Mouse (Mus musculus) CH12F3 (cell line): ENCODE measurements around the gene Endou.

Source experiments
- in situ Hi-C: fragments of 300-500 bp; cut with MboI; formaldehyde crosslinking; loops from 2 replicates; pipeline ENCODE4 v1.14.3; 2020; ENCODE audit warnings: low sequenced_read_pairs

The Endou gene

DNA sequence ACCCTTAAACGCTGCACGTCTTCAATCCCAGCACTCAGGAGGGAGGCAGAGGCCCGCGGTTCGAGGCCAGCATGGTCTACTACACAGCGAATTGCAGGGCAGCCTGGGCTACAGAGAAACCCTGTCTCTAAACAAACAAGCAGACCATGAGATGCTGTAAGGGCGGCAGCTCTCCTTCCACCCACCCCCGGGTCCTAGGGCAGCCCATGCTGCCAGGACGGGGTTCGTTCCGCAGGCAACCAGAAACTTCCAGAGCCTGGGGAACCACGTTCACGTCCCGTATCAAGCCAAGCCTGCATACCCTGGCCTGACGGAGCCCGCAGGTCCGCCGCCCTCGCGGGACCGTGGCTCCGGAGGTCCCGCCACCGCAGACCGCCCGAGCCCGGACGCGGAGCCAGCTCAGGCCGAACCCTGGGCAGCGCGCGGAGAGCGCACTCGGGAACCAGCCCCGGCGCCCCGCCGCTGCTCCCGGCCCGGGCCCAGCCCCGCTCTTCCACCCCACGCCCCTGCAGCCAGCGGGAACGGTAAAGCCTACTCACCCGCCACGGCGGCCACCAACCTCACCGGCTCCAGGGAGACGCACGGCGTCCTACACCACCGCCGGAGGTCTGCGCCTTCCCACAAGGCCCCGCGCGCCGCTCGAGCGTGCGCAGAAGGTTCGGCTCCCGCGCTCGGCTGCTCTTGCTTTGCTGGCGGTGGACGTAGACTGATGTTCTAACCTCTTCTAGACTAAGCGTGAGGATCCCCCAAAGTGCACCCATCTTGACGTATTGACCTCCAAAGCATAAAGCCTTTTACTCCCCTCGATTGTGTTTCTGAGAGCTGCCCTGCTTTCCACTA lies 25.7 kb downstream of the Endou start, which contains the start of gene Rpap3:
Rpap3 (minus strand) TSS at position 615 of the 840 bp plus-strand sequence.
- in situ Hi-C loops: no loop called here

DNA sequence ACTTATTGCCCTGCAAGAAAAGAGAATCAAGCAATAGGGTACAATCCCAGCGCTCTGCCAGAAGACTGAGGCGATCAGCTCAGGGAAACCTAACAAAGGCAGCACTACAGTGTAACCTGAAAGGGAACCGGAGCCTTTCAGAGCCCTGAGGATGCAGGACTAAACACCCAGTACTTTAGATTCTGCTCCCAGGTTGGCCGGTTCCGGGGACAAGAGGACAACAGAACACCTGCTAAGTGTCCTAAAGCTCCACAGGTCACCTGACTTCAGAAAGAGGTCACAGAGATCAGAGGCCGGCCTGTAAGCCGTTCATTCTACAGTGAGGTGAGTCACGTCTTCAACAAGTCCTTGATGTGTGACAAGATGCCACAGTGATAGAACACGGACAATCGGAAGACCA lies 34.5 kb downstream of the Endou start:
- in situ Hi-C loops: no loop called here

DNA sequence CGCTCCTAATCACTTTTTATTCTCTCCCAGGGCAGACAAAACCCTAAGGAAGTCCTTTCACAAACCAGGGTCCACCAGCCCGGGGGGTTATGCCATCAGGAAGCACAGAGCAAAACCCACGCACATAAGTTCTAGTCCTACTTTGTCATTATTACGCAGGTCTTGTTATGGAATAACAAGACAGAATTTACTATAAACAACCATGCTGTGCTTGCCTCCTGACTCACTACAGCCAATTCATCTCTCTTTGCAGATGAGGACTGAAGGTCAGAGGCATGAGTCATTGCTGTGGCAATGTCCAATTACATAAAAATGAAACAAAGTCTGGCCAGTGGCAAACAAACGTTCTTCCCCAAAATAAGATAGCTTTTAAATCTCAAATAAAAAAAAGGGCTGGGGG lies 37.7 kb downstream of the Endou start:
- in situ Hi-C loops: no loop called here

DNA sequence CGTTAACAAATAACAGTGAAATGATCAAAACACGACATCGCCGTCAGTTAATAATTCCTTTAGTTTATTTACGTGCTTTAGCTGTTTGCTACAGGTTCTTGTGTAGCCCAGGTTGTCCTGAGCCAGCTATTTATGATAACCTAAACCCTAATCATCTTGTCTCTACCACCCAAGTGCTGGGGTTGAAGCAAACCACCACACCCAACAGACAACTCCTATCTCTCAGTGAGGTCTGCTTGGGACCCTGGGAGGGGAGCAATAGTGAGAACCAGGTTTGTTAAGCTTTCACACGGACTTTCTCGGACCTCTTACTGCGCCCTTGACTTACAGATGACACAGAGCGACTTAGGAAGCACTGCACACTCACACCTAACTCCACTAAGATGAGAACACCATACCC lies 47.0 kb downstream of the Endou start:
- in situ Hi-C loops: no loop called here

DNA sequence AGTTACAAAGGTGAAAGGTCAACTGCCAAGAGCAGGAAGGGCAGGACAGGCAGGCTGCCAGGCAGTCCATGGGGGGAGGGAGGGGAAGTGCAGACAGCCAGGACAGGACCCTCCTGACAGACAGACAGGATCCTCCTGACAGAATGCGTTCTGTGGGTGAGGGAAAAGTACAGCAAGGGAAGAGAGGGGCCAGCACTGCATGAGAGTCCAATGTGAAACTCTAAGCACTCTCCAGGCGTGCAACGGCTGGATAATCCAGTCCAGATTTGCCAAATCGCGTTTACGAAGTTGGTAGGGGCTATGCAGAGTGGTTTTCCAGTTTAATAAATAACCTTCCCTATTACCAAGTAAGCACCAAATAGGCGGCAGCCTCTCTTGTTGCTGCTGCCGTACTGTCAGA lies 49.1 kb downstream of the Endou start:
- in situ Hi-C loops: no loop called here

DNA sequence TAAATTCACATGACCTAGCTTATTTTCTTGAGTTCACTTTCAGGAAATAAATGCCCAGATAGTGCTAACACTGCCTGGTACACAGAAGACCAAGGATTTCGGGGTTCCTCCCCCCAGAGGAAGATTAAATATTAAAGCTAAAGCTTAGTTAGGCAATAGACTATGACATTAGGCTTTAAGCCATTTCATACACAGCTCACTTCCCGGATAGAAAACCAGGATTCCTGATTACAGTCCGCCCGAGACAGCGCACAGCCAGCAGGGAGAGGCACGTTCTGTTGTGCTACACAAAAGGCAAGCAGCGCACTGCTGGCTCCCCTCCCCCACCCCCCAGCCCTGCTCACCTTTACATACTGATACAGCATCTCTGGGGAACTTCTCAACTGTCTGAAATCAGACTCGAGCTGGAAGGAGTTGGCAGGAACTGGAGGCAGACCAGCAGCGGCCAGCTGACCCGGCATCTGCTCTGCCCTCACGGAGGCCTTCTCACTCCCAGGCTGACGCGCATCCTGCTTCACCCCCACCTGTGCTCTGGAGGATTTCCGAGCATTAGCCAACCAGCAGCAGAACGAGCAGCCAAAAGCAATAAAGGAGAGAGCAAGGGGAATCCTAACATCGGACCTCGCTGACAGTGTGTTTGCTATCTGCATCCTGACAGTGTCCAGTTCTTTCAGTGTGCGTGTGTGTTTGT lies 51.0 kb downstream of the Endou start:
- in situ Hi-C loops: no loop called here

DNA sequence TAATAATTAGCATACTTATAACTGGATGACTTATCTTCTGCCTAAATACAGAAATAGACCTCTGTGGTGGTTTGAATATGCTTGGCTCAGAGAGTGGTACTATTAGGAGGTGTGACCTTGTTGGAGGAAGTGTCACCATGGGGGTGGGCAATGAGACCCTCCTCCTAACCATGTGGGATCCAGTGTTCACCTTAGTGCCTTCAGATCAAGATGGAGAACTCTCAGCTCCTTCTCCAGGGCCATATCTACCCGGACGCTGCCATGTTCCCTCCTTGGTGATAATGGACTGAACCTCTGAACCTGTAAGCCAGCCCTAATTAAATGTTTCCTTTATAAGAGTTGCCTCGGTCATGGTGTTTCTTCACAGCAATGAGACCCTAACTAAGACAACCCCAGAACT lies 53.8 kb downstream of the Endou start:
- in situ Hi-C loops: no loop called here

DNA sequence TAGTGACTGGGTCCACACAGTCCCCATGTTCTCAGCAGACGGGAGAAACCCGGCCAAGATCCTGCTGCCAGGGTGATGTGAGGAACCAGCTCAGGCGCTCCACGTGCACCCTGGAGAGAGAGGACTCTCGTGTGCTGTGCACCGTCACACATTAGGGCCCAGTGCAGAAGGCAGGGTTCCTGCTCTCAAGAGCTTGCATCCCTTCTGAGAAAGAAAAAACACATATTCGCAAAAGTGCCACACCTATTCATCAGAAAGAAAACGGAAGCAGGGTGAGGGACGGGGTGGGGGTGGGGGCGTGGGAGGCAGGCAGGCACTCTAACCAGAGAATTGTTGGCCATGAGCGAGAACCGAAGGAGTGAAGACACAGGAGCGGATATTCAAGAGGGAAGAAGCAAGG lies 55.2 kb downstream of the Endou start:
- in situ Hi-C loops: no loop called here

DNA sequence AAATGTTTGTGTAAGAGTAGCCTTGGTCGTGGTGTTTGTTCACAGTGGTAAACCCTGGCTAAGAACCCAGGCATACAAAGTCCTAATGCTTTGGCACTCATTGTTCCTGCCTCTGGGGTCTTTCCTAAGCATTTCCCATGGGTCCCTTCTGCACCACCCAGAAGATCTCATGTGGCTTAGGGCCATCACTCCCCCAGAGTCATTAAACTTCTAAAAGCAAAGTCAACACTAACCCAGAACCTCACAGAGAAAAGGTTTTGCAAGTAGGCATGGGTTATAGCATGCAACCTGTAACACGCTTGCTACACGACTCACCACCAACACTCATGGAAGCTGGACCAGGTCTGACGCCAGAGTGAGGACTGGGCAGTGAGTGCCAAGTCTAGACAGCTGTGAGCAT lies 56.7 kb downstream of the Endou start:
- in situ Hi-C loops: no loop called here

DNA sequence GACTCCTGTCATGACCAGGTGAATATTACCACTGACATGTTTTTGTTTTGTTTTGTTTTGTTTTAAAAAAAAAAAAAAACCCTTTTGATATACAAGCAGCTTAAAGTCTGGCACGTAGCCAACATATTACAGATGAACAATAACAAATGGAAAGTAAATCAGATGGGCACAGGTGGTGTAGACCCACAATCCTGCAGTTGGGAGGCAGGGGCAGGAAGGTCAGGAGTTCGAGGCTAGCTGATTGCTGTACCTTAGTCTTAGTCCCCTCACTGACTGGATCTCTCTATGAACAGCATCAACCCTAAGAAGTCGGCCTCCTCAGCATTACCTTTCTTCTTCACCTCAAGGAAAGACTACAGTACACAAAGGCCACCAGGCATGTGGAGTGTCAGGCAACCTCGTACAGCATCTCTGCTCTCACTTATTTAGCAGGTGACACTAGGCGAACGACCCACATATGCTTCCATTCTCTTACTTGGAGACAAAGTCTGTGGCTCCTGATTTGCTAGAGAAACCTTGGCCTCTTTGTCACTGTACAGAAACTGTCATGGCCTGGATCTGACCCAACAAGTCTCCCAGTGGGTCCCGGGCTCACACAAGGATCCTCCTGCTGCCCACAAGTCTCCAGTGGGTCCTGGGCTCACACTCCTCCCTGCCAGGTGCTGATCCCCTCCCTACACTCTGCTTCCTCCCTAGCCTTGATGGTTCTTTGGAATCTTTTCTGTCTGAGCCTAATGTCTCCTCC lies 57.7 kb downstream of the Endou start:
- in situ Hi-C loops: no loop called here

DNA sequence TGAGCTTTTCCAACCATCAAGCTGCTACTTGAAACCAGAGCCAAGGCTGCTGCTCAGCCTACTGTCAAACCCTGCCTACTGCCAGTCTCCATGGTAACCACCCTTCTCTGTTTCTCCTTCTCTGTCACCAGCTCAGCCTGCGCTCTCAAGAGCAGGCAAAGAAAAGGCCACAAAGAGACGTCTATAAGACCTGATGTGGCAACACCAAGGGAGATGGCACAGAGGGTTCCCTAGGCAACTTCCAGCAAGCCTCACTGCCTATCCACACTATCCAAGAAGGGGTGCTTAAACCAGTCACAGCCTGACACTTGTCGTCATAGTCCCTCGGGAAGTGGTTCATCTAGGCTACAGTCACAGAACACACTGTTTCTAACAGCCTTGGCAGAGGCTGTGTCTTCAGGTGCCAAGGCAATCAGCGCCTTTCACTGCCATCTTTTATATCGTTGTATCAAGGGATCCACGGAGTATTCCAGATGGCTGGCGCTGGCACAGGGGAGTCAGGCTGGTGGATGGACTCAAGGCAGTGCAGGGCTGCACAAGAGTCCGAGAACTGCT lies 58.9 kb downstream of the Endou start:
- in situ Hi-C loops: no loop called here

DNA sequence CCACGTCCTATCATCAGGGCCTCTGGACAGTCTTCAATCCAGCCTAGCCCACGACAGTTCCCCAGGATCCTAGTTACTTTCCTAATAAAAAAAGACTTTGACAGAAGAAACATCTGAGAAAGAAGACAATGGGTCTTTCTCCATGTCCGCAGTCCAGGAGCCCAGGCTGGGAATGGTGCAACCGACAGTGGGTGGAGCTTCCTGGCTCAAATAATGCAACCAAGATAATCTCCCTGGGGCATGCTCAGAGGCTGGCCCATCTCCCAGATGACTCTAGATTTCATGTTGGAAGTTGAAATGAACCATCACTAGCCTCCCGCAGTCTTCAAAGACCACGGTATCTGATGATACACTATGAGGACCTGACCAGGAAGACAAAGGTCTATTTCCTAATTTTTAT lies 60.6 kb downstream of the Endou start:
- in situ Hi-C loops: no loop called here

DNA sequence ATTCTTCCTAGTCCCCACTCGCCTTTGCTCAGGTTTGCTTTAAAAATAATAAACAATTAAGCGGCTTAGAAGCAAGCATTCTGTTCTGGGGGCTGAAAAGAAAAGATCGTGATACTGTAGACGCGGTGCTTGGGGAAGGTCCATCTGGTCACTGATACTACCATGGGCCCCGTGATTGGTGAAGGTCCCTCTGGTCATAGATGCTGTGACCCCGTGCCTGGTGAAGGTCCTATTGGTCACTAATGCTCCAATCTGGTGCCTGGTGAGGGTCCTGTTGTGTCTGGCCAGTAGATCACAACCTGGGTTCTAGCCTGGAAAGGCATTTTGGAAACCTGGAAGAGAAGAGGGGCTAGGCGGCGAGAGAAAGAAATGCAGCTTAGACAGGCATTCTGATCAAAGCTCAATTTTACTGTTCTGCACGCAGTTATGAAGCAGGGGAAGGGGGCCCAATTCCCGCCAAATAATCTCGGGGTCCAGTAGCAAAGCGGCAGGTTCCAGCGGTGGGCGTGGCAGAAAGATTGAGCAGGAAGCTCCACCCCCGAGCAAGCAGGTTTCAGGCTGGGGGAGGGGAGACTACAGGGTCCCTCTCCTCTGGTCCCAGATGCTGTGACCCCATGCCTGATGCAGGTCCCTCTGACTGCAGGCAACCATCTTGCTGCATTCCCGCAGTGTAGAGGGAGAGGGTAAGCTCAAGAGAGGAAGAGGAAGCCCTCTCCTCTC lies 62.8 kb downstream of the Endou start:
- in situ Hi-C loops: loop anchor here (10.0 kb wide), 2 partner anchors 424 to 474 kb away; partner anchors contain the start of genes Amigo2 and Pced1b

DNA sequence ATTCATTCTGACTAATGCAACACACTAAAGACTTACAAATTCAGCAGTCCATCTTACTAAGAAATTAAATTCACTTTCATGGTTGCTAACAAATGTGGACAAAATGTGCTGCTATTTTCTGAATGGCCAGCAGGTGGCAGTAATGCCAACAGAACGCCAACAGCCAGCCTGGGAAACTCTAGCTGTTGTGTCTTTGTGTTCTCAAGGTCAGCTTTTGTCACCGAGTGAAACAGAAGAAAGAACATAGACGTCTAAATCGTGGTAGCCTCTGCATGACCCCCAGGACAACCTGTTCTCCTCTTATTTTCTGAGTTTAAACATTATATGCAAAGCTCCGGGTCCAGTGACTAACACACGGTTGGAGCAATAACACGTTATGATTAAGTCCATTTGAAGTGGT lies 63.7 kb downstream of the Endou start:
- in situ Hi-C loops: loop anchor here (10.0 kb wide), 2 partner anchors 423 to 473 kb away; partner anchors contain the start of genes Amigo2 and Pced1b

DNA sequence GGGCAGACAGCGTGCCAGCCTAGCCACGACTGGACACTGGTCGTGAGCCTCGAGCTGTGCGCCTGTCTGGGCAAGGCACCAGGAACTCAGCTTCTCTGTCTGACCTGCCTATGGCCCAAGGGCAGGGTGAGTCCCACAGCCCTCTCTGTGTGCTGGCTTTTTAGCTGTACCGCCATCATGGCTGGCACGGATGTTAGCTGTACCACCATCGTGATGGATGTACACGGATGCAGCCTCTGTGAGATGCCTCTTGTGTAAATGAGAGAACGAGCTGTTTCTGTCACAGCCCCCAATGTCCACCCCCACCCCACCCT lies 64.7 kb downstream of the Endou start:
- in situ Hi-C loops: loop anchor here (10.0 kb wide), 2 partner anchors 422 to 472 kb away; partner anchors contain the start of genes Amigo2 and Pced1b

DNA sequence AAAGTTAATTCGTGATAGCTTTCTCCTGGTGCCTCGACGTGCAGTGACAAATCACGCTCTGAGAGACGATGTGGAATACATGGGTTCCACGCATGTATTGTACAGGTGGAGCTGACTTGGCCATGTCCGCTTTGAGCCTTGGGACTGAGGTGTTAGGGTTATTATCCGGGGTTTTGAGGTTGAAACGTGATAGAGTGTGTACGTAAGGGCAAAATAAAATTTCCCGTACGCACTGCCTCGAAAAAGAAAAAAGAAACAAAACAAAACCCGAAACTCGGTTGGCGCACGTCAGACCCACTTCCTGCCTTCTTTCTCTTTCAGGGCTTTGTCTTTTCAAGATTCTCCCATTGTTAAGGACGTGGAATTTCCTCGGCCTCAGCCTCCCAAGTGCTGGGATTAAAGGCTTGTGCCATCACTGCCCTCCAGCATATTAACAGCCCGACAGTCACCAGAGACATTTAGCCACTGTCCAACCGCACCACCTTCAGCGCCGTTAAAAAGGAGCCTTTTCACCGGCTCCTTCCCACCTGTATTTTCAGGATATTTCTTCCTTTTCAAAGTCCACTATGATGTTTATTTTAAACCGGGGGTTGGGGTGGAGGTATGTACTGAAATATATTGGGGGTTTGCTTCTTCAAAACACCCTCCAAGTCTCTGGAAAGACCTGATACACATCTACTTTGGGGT lies 65.2 kb downstream of the Endou start:
- in situ Hi-C loops: loop anchor here (10.0 kb wide), 2 partner anchors 421 to 471 kb away; partner anchors contain the start of genes Amigo2 and Pced1b

DNA sequence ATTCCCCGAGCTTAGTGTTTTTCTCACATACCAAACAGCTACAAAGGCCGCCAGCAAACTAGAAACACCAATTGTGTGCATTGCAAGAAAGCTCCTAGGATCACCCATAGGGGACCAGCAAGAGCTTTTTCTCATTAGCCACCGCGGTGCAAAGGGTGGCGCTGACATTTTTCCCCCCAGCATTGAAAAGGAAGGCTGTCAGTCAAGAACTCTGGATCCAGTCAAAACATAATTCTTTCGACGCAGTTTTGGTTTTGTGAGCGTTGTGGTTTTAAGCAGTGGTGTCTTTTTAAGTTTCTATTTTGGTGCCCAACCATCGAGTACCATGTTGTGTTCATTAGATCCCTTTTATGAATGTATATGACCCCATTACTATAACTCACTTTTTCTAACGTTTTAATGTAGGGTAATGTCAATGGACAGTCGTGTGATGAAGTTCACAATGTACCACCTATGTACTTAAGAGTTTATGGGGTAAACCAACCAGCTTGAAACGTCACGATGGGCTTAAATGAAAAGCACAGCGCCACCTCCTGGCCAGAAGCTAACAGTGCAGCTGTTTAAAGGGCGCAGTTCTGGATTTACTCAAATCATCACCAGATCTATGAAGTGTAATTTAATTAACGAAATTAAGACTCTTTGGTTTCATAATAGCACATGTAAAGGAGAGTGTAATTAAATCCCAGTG lies 66.0 kb downstream of the Endou start:
- in situ Hi-C loops: loop anchor here (10.0 kb wide), 2 partner anchors 420 to 470 kb away; partner anchors contain the start of genes Amigo2 and Pced1b

DNA sequence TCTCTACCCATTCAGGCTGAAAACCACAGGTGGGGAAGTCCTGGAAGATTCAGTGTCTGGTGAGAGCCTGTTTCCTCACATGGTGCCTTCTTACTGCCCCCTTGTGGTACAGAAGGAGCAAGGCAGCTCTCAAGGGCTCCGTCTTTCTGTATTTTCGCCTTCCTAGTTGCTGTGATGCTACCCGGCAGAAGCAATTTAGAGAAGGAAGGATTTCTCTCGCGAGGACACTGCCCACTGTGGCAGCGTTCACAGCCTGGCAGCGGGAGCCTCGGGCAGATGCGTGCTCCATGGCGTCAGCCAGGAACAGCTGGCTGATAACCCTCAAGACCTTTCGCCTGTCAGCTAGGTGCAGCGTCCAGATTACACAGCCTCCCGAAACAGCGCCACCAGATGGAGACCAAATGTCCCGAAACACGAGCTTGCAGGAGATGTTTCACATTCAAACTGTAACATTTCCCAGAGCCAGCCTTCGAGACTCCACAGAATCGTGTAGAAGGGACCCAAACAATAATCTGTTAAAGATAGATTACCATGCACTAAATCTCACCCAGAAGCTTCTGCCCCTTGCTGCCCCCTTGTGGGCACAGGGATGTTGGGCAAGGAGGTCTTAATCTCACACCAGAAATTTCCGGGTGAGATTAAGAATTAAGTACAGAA lies 67.3 kb downstream of the Endou start:
- in situ Hi-C loops: loop anchor here (10.0 kb wide), 2 partner anchors 419 to 469 kb away; partner anchors contain the start of genes Amigo2 and Pced1b
